Mouse (Mus musculus): ENCODE measurements around the gene Btbd9. TPM values are rescaled to one million over a fixed set of nuclear protein-coding genes. Genes with fewer than 3 reads are reported as not detected.

Gene Btbd9
- polyA plus RNA-seq, 1 experiment from 2014 or later = 52.5 TPM

DNA sequence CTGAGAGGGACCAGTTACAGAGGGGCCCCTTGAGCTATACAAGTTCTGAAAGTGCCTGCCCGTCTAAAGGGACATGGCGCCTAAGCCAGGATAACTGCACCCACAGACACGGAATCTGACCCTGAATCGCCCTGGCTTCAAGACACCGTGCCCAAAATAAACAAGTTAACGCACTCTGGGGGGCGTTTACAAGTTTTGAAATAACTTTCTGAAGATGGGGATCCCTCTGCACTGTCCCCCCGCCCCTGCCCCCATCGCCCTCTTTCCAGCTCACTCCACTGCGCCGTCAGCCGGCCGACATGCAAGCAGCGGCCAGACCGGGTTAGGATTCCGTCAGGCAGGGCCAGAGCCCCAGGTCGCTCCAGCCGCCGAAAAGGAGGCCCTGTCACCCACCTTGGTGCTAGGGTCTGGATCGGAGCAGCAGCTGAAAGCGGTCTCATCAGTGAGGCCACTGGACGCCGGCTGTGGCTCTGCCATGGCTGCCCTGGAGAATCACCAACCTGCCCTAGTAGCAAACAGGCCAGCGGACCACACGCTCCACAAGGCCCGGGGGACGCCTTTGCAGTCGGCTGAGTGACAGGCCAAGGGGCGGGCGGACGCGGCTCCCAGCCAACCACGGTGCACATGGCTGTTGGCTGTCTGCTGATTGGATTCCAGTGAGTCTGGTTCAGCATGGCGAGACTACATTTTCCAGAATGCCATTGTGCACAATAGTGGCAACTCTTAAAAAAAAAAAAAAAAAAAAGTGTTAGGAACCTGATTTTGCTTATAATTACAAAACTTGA is 36.0 kb upstream of the Btbd9 start:
- H3K36me3 ChIP-seq (ENCODE audit: control insufficient read depth, insufficient read depth, low read length) = no peaks in the 10 kb centered on the region
- H3K27ac ChIP-seq (ENCODE audit: low read depth, low read length) = peak overlapping the region; percentile 63
- WGBS = under 1% methylated on average over 34 of the region's 34 CpGs
- peaks cover 11% of the 10 kb centered on the region for H3K4me1 ChIP-seq (ENCODE audit: control insufficient read depth, insufficient read depth, low read length)
- H3K9ac ChIP-seq (ENCODE audit: low read depth, low read length) = peak overlapping the region; percentile 65
- H3K27me3 ChIP-seq (ENCODE audit: control insufficient read depth, insufficient read depth, low read length) = no peaks in the 10 kb centered on the region
- peak overlapping the region; percentile 58 for H3K4me3 ChIP-seq (ENCODE audit: low read length)
- H3K9me3 ChIP-seq (ENCODE audit: control insufficient read depth, low read length) = no peaks in the 10 kb centered on the region
- H3K4me2 ChIP-seq (replicated peaks; ENCODE audit: low read depth, low read length) = peak overlapping the region; percentile 55
- ATAC-seq (ENCODE audit: low FRiP score, low TSS enrichment) = peak; percentile 99

DNA sequence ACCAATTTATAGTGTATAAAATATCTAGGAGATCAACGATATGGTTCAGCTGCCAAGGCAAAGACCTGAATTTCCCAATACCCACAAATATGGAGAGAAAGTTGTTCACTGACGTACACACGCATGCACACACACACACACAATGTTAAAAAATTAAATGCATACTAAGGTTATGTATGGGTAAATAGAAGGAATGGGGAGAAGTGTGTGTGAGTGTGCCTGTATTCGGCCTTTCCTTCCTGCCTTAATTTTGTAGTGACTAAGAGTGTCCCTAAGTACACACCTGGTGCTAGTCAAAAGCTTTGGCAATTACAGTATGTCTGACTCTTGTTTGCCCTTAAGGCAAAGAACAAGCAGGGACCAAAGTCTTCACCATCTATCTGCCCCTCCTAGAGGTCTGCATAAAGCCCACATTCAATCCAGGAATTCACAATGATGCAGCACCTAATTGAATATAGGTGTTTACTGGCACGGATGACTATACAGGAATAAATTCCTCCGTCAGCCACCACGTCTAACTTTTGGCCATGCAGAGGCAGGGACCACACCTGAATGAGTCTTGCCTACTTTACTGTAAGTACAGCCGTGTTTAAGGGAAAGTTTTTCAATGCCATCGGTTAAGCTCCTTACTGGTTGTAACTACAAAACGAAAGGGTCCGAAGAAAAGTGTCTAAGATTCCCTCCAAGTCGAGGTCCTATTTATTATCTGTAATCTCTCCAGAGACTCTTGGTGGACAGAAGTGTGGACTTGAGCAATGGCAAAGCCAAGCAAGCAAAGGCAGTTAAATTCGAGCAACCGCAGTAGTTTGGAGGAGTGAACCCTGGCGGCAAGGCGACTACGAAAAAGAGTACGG is 35.2 kb upstream of the Btbd9 start:
- peak overlapping the region; percentile 65 for H3K9ac ChIP-seq (ENCODE audit: low read depth, low read length)

GRCm38 (mm10) chr17:30610739-30611138 is 34.5 kb upstream of the Btbd9 start:
- Histone ChIP-seq H3K4me2 (replicated peaks; ENCODE audit: low read depth, low read length) (no peak overlapping the region), H3K9me3 (ENCODE audit: control insufficient read depth, low read length) (no peaks in the 10 kb centered on the region), H3K9ac (ENCODE audit: low read depth, low read length) (no peak overlapping the region), H3K4me3 (ENCODE audit: low read length) (no peak overlapping the region), H3K27me3 (ENCODE audit: control insufficient read depth, insufficient read depth, low read length) (no peaks in the 10 kb centered on the region), H3K27ac (ENCODE audit: low read depth, low read length) (no peak overlapping the region), H3K4me1 (ENCODE audit: control insufficient read depth, insufficient read depth, low read length) (peaks cover 11% of the 10 kb centered on the region), H3K36me3 (ENCODE audit: control insufficient read depth, insufficient read depth, low read length) (no peaks in the 10 kb centered on the region)
- no peak for ATAC-seq (ENCODE audit: low FRiP score, low TSS enrichment)
- 81% methylated on average over 1 of the region's 1 CpGs for WGBS

More for the DNA sequence above, 35.2 kb upstream of the Btbd9 start:
- Histone ChIP-seq H3K27ac (ENCODE audit: low read depth, low read length) (peak overlapping the region; percentile 63; the same call in 1 of the 2 replicates), H3K4me3 (ENCODE audit: low read length) (peak overlapping the region; percentile 58), H3K36me3 (ENCODE audit: control insufficient read depth, insufficient read depth, low read length) (no peaks in the 10 kb centered on the region), H3K4me1 (ENCODE audit: control insufficient read depth, insufficient read depth, low read length) (peaks cover 11% of the 10 kb centered on the region), H3K27me3 (ENCODE audit: control insufficient read depth, insufficient read depth, low read length) (no peaks in the 10 kb centered on the region), H3K9me3 (ENCODE audit: control insufficient read depth, low read length) (no peaks in the 10 kb centered on the region), H3K4me2 (replicated peaks; ENCODE audit: low read depth, low read length) (peak overlapping the region; percentile 55)
- 25% methylated on average over 18 of the region's 18 CpGs for WGBS
- ATAC-seq (ENCODE audit: low FRiP score, low TSS enrichment) = no peak

- Histone ChIP-seq H3K27me3 (ENCODE audit: control insufficient read depth, insufficient read depth, low read length) (no peaks in the 10 kb centered on the region), H3K9me3 (ENCODE audit: control insufficient read depth, low read length) (no peaks in the 10 kb centered on the region), H3K27ac (ENCODE audit: low read depth, low read length) (no peak overlapping the region), H3K4me1 (ENCODE audit: control insufficient read depth, insufficient read depth, low read length) (peaks cover 11% of the 10 kb centered on the region), H3K4me2 (replicated peaks; ENCODE audit: low read depth, low read length) (no peak overlapping the region), H3K9ac (ENCODE audit: low read depth, low read length) (no peak overlapping the region), H3K4me3 (ENCODE audit: low read length) (no peak overlapping the region), H3K36me3 (ENCODE audit: control insufficient read depth, insufficient read depth, low read length) (no peaks in the 10 kb centered on the region)
- no peak for ATAC-seq (ENCODE audit: low FRiP score, low TSS enrichment)
- 98% methylated on average over 5 of the region's 5 CpGs for WGBS
These were observed 33.7 kb upstream of the Btbd9 start for GRCm38 (mm10) chr17:30609980-30610307.

DNA sequence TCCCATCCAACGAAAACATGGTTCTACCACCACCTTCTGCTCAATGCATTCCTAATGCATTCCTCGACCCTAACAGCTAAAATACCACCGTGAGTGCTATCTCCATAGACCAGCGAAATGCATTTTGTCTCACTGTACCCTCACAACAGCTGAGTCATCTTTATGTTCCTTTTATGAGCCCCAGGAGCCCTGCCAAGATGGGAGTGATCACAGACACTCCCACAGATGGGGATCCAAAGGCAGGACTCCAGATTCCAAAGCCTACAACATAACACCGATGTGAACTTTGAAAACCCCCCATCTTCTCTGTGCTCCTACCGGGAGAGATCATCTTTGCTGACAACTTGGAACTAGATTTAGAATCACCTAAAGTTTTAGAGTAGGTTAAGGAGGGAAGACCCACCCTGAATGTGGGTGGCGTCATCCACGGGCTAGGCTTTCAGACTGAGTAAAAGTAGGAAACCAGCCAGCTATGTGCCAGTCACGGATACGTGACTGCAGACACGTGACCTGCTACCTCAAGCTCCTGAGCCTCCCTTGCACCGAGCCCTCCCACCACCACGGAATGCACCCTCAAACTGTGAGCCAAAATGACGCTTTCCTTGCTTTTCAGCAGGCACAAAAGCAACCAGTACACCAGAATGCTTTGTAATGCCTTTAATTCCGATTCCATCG is 33.2 kb upstream of the Btbd9 start:
- no peak overlapping the region for H3K27ac ChIP-seq (ENCODE audit: low read depth, low read length)
- H3K4me3 ChIP-seq (ENCODE audit: low read length) = no peak overlapping the region
- ATAC-seq (ENCODE audit: low FRiP score, low TSS enrichment) = no peak
- no peak overlapping the region for H3K9ac ChIP-seq (ENCODE audit: low read depth, low read length)
- 75% methylated on average over 16 of the region's 16 CpGs for WGBS
- H3K27me3 ChIP-seq (ENCODE audit: control insufficient read depth, insufficient read depth, low read length) = no peaks in the 10 kb centered on the region
- no peaks in the 10 kb centered on the region for H3K36me3 ChIP-seq (ENCODE audit: control insufficient read depth, insufficient read depth, low read length)
- peaks cover 11% of the 10 kb centered on the region for H3K4me1 ChIP-seq (ENCODE audit: control insufficient read depth, insufficient read depth, low read length)
- H3K4me2 ChIP-seq (replicated peaks; ENCODE audit: low read depth, low read length) = no peak overlapping the region
- H3K9me3 ChIP-seq (ENCODE audit: control insufficient read depth, low read length) = no peaks in the 10 kb centered on the region

DNA sequence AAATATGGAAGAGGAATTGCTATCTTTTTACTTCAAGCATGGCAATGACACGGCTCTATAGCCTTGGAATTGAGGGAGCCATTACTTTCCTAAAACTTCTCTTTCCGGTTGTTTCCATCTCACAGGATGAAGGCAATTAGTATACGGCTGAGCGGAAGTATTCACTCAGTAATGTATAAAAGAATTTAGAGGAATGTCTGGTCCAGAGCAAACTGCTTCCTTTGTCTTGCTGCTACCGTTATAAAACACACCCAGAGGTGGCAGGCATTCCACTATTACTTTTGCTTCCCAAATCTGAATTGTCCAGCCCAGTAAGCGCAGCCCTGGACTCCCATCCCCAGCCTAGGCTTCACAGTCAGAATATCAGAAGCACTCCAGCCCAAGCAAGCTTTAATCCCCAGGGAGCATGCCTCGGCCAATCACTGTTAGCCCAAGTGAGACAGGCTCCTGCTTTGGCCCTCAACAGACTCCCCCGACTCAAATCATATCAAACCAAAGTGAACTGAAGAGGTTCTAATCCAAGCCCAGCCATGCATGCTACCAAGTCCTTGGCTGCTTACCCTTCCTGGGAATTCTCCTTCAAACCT is 31.7 kb upstream of the Btbd9 start:
- 66% methylated on average over 8 of the region's 8 CpGs for WGBS
- peaks cover 11% of the 10 kb centered on the region for H3K4me1 ChIP-seq (ENCODE audit: control insufficient read depth, insufficient read depth, low read length)
- no peak overlapping the region for H3K27ac ChIP-seq (ENCODE audit: low read depth, low read length)
- H3K9me3 ChIP-seq (ENCODE audit: control insufficient read depth, low read length) = no peaks in the 10 kb centered on the region
- H3K9ac ChIP-seq (ENCODE audit: low read depth, low read length) = no peak overlapping the region
- no peaks in the 10 kb centered on the region for H3K27me3 ChIP-seq (ENCODE audit: control insufficient read depth, insufficient read depth, low read length)
- ATAC-seq (ENCODE audit: low FRiP score, low TSS enrichment) = no peak
- peaks cover 8% of the 10 kb centered on the region; the same call in 1 of the 2 replicates for H3K36me3 ChIP-seq (ENCODE audit: control insufficient read depth, insufficient read depth, low read length)
- no peak overlapping the region for H3K4me2 ChIP-seq (replicated peaks; ENCODE audit: low read depth, low read length)
- no peak overlapping the region for H3K4me3 ChIP-seq (ENCODE audit: low read length)

DNA sequence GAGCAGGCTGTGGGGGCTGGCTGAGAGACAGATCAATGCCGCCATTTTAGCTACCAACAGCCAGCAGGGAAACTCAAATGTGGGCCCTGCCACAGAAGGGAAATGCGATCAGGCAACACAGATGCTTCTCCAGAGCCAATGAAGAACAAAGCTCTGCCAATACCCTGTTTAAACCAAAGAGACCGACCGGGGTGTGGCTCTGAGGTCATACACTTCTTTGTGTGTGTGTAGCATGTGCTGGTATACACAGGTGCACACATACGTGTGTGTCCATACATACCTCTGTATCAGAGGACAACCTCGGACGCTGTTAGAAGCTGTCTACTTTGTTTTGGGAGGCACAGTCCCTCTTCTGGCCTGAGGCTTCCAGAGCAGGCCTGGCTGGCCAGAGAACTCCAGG is 31.0 kb upstream of the Btbd9 start:
- no peak overlapping the region for H3K9ac ChIP-seq (ENCODE audit: low read depth, low read length)
- H3K27me3 ChIP-seq (ENCODE audit: control insufficient read depth, insufficient read depth, low read length) = no peaks in the 10 kb centered on the region
- H3K4me2 ChIP-seq (replicated peaks; ENCODE audit: low read depth, low read length) = no peak overlapping the region
- ATAC-seq (ENCODE audit: low FRiP score, low TSS enrichment) = no peak
- no peak overlapping the region for H3K4me3 ChIP-seq (ENCODE audit: low read length)
- H3K9me3 ChIP-seq (ENCODE audit: control insufficient read depth, low read length) = no peaks in the 10 kb centered on the region
- H3K27ac ChIP-seq (ENCODE audit: low read depth, low read length) = no peak overlapping the region
- peaks cover 11% of the 10 kb centered on the region for H3K4me1 ChIP-seq (ENCODE audit: control insufficient read depth, insufficient read depth, low read length)
- WGBS = 91% methylated on average over 7 of the region's 7 CpGs
- peaks cover 13% of the 10 kb centered on the region for H3K36me3 ChIP-seq (ENCODE audit: control insufficient read depth, insufficient read depth, low read length)

DNA sequence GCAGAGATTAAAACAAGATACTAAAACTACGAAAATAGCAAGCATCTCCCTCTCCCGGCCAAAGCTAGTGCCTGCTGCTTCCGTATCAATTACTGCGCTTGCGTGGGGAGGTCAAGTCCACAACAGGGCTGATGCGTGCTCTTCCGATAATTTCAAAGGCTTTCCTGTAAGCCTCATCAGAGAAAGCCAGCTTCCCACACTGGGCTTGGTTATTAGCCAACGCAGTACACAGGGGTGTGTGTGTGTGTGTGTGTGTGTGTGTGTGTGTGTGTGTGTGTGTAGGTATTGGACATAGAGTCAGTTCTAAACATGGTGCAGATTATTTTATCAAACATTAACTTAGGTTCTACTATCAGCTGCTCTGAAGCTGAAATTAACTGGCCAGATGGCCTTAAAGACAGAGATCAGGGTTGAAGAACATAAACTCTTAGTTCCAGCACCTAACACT is 30.4 kb upstream of the Btbd9 start:
- Histone ChIP-seq H3K4me1 (ENCODE audit: control insufficient read depth, insufficient read depth, low read length) (peaks cover 11% of the 10 kb centered on the region), H3K4me2 (replicated peaks; ENCODE audit: low read depth, low read length) (no peak overlapping the region), H3K27ac (ENCODE audit: low read depth, low read length) (no peak overlapping the region), H3K4me3 (ENCODE audit: low read length) (no peak overlapping the region), H3K27me3 (ENCODE audit: control insufficient read depth, insufficient read depth, low read length) (no peaks in the 10 kb centered on the region), H3K36me3 (ENCODE audit: control insufficient read depth, insufficient read depth, low read length) (peaks cover 20% of the 10 kb centered on the region), H3K9me3 (ENCODE audit: control insufficient read depth, low read length) (no peaks in the 10 kb centered on the region), H3K9ac (ENCODE audit: low read depth, low read length) (no peak overlapping the region)
- no peak for ATAC-seq (ENCODE audit: low FRiP score, low TSS enrichment)
- WGBS = 88% methylated on average over 8 of the region's 8 CpGs

Data from kidney, embryonic 14.5 days (tissue).